Mouse (Mus musculus): ENCODE results near the gene Safb. TPM values are rescaled to one million over a fixed set of nuclear protein-coding genes. Genes with fewer than 3 reads are reported as not detected.

Safb gene
- 103 TPM for polyA plus RNA-seq (2017; shearing (Covaris generic))

GRCm38 (mm10) chr17:56584257-56585130, at the start of gene Safb, which contains the start of gene Safb2:
Gene Safb (plus strand): TSS chr17:56584825.
Gene Safb2 (minus strand): TSS chr17:56584585.

GRCm38 (mm10) chr17:56554122-56554551, 30.5 kb upstream of the Safb start, which contains the start of gene Gm20219:
Gene Gm20219 (minus strand): TSS chr17:56554387.

GRCm38 (mm10) chr17:56609452-56610171, 25.0 kb downstream of the Safb start, which contains the start of gene 2410015M20Rik:
Gene 2410015M20Rik (minus strand): TSS chr17:56609771.

GRCm38 (mm10) chr17:56613236-56613844, 28.7 kb downstream of the Safb start, which contains the start of gene Rpl36:
Gene Rpl36 (plus strand): TSS chr17:56613416.

GRCm38 (mm10) chr17:56626754-56627470, 42.3 kb downstream of the Safb start, which contains the start of gene Lonp1:
Gene Lonp1 (minus strand): TSS chr17:56626887.

GRCm38 (mm10) chr17:56627530-56628277, 43.1 kb downstream of the Safb start, which contains the start of gene Catsperd:
Gene Catsperd (plus strand): TSS chr17:56628143.

Other genes starting within 250 kb of the Safb start
- 7.9 TPM for gene Ptprs, start 108.3 kb upstream of the Safb start, polyA plus RNA-seq (2017; shearing (Covaris generic))
- not detected for gene Znrf4, start 72.4 kb upstream of the Safb start, polyA plus RNA-seq (2017; shearing (Covaris generic))
- 1.2 TPM for gene Gm20219, start 30.4 kb upstream of the Safb start, polyA plus RNA-seq (2017; shearing (Covaris generic))
- gene Safb2, start 240 bp upstream of the Safb start, polyA plus RNA-seq (2017; shearing (Covaris generic)) = 138 TPM
- 264 TPM for gene 2410015M20Rik, start 24.9 kb downstream of the Safb start, polyA plus RNA-seq (2017; shearing (Covaris generic))
- 2,587 TPM for gene Rpl36, start 28.6 kb downstream of the Safb start, polyA plus RNA-seq (2017; shearing (Covaris generic))
- 8.6 TPM for gene Lonp1, start 42.1 kb downstream of the Safb start, polyA plus RNA-seq (2017; shearing (Covaris generic))
- 2.0 TPM for gene Catsperd, start 43.3 kb downstream of the Safb start, polyA plus RNA-seq (2017; shearing (Covaris generic))
- gene Ranbp3, start 88.5 kb downstream of the Safb start, polyA plus RNA-seq (2017; shearing (Covaris generic)) = 109 TPM
- 307 TPM for gene Ndufa11, start 132.9 kb downstream of the Safb start, polyA plus RNA-seq (2017; shearing (Covaris generic))
- gene Vmac, start 133.2 kb downstream of the Safb start, polyA plus RNA-seq (2017; shearing (Covaris generic)) = 6.8 TPM
- gene Nrtn, start 172.7 kb downstream of the Safb start, polyA plus RNA-seq (2017; shearing (Covaris generic)) = not detected
- gene Dus3l, start 179.9 kb downstream of the Safb start, polyA plus RNA-seq (2017; shearing (Covaris generic)) = 64.4 TPM
- 1.6 TPM for gene Prr22, start 185.4 kb downstream of the Safb start, polyA plus RNA-seq (2017; shearing (Covaris generic))
- gene Rfx2, start 246.2 kb downstream of the Safb start, polyA plus RNA-seq (2017; shearing (Covaris generic)) = 1.0 TPM

Data from CD4-positive, CD25-positive, alpha-beta regulatory T cell, adult 9 weeks (primary cell).